Mouse (Mus musculus) megakaryocyte-erythroid progenitor cell, adult 5-6 weeks (primary cell): Measurements from ENCODE around the gene St6galnac5. TPM values are rescaled to one million over a fixed set of nuclear protein-coding genes. Genes with fewer than 3 reads are reported as not detected.
A peak's percentile ranks its signal among the peaks of the same experiment; 100 is the strongest.

Source experiments
- ATAC-seq: replicated peaks from 2 replicates; pipeline ENCODE4 v1.8.0; 2016; ENCODE audit warnings: mild to moderate bottlenecking, inconsistent platforms; ENCODE audit not compliant: severe bottlenecking, poor library complexity, low FRiP score, low TSS enrichment
- total RNA-seq, 2 experiments: library from RNA; stranded (forward) in 1 of 2; stranded (reverse) in 1 of 2; fragments of 200-1000, 215-1000 nt in 1 of 2; fragments of >200 nt in 1 of 2; fragmentation: Nextera tagmentation in 1 of 2; gene quantifications; 2 replicates each; pipeline ENCODE4 v1.2.3; 2014 to 2017

St6galnac5 gene
- total RNA-seq, 2 experiments from 2014 or later = not detected

DNA sequence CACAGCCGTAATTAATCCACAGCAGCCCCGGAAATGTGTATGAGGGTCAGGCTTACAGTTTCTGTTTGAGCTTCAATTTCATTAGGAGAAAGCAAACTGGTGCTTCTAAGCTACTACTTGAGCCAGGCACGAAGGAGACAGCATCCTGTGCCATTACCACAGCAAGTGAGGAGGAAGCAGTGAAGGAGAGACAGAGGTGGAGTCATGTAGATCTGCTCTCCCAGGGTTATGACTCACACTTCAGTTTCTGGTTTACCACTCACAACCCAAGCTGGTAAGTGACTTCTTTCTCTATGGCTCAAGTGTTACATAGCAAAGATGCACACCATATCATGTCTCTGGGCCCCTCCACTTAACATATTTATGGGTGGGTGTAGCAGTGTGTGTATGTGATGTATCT is 61.7 kb downstream of the St6galnac5 start:
- ATAC-seq = no peak

DNA sequence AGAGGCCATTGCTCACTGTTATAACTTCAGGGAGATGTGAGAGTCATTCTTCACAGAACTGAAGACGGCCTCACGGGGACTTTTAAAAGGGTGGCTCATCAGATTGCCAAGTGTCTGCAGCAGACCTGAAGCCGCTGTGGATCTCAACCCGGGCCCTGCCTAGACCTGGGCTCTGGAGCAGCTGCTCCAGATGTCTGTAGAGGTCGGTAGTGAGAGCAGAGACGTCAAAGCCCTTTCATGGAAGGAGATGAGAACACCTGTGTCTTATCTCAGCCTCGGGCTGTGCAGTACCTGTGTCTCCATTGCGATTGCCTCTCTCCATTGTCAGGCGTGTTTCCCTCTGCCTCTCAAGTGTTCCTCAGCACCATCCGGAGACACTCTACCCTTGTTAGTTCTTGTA is 62.9 kb downstream of the St6galnac5 start:
- no peak for ATAC-seq

DNA sequence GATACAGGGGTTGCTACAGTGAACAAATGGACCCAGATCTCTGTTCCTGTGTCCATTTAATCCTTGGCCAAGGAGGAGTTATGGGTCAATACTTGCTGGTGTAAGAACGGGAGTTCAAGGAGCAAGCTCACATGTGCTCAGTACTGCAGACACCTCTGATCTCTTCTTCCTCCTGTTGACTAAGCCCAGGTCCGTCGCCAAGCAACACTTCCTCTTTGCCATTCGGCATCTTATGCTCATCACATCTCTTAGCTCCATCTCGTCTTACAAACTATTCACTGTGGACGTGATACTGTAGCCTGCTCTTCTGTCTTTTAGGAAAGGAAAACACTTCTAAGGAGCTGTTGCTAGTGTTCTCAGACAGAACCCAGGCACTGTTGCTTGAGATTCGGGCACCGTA is 64.5 kb downstream of the St6galnac5 start:
- no peak for ATAC-seq

DNA sequence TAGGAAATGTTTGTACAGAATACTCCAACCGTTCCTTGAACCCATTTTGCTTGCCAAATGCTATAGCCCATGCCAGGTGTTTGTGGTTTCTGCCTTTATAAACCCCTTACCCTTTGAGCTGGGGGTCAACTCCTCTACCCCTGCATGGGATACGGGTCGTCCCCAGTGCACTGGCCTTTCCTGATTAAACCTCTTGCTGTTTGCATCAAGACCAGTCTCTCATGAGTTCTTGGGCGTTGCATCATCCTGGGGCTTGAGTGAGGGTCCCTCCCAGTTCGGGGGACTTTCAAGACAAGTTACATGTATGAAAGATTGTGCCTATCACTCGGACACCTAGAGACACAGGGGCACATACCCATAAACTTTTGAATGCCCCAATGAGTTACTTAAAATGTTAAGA is 67.7 kb downstream of the St6galnac5 start:
- ATAC-seq = no peak

DNA sequence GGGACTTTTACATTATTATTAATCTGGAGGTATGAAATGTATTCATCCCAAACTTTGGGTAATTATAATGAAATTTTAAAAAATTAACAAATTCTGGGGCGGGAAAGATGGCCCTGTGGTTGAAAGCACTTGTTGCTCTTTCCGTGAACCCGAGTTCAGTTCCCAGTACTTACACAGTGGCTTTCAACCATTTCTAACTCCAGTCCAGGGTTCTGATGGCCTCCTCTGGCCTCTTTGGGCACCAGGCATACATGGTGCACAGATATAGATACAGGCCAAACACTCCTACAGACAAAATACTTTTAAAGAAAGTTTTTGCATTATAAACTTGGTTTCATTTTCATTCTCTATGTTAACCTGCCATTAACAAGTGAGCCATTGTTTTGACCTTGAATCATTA is 68.4 kb downstream of the St6galnac5 start:
- no peak for ATAC-seq

DNA sequence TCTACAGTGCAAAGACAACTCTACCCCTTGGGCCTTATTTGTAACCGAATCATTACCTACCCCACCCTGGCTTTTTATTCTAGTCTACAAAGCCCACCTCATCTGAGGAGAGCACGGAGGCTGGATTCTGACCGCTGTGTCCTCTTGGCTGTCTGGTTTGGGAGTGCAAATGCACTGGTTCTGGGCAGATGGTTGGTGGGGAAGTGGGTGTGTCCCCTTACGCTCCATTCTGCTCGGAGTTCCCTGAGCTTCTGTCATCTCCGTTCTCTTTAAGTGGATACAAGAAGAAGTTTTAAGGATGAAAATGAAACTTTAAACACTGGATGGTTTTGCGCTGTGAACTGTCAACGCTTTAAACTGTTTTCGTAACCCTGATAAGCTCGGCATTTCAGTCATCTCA is 68.9 kb downstream of the St6galnac5 start:
- no peak for ATAC-seq

DNA sequence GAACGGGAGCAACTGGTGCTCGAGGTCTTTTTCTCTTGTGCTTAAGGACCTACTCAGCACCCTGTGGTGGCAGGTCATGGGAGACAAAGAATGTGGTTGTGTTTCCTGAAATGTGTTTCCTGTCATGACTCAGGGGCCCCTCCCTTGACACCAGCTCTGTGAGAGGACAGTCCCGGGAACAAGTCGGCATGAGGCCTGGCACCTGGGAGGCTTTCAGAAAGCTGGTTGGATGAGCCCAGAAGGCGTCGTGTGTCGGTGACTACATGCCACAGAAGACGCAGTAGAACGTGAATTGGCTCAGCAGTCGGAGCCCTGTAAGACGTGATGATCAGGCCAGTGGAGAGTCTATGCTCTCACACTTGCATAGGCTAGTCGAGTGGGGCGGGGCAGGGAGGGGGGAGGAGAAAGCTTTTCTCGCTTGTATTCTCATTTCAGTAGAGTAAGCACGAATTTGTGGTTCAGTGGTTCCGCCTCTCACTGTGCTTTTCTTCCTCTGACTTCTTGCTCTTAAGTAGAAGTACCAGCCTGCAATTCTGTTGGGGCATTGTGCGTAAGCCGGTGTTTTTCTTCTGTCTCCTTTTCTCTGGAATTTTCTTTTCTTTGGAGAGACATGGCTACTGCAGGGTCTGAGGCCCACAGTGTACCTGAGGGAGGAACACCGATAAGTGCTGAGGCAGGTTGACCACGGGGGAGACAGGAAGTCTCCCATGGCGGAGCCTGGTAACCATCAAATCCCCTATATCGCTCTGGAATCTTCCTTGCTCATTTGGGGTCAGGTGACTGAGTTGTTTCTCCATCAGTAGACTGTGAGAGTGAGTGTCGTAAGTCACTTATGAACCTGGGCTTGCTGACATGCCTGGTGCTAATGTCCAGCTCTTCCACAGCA is 69.6 kb downstream of the St6galnac5 start:
- peak; percentile 86 for ATAC-seq

DNA sequence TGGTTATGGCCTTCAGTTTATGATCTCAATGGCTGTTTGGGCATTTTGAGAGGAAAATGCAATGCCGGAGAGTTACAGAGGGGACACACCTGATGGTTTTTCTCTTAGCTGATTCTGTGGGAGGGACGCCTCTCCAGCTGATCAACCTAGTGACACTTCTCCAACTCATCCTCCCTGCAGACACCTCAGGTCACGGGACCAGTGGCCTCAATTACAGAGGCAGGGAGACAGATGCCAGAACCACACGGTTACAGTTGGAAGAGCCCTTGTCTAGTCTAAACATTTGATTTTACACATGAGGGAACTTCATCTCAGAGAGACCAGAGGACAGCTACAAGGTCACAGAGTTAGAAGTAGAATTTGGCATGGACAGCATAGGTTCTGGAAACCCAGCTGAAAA is 70.5 kb downstream of the St6galnac5 start:
- ATAC-seq = no peak

DNA sequence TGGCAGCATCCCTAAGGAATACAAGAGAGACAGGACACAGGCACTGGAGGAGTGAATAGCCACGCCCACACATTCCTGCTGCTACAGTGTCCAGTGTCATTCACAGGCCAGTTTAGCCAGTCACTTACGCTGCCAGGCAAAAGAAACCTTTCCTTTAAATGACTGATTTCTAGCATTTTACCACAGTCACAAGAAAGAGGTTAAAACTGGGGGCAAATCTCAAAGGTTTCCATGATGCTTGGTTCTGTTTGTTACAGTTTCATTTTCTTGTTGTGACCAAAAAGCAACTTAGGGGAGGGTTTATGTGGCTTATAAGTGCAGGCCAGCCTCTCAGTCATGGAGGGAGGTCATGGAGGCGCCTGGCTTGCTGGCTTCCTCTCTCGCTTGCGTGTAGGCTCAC is 74.4 kb downstream of the St6galnac5 start:
- ATAC-seq = no peak

DNA sequence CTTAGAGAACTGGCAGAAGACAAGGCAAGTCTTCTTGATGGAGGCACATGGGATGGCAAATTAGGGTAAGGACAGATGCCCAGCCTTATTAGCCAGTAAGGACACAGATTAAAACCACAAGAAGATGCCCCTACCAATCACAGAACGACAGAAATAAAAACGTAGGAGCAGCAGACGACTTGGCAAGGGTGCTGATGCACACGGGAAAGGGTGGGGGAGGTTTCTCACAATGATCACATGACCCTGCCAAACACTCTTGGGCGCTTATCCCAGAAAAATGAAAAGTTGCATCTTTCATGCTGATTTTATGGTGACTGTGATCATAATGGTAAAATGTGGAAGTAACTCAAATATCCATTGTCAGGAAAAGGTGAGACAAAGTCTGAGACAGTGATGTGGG is 75.0 kb downstream of the St6galnac5 start:
- ATAC-seq = no peak

DNA sequence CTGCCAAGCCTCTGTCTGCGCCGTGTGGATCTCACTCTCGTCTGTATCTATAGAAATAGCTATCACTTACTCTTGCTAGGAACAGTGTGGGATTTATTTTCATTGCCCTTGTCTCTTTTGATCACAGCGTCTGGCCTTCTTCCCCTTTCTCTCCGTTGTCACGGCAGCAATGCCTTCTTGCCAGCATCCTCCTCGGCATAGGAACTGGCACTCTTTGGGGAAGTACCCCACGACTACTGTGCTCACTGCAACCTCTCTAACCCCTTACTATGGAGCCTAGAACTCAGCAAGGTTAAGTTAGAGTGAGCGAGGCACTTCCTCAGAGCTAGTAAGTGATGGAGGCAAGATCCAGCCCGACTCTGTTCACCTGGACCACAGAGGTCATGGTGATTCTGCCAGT is 76.2 kb downstream of the St6galnac5 start:
- ATAC-seq = no peak

DNA sequence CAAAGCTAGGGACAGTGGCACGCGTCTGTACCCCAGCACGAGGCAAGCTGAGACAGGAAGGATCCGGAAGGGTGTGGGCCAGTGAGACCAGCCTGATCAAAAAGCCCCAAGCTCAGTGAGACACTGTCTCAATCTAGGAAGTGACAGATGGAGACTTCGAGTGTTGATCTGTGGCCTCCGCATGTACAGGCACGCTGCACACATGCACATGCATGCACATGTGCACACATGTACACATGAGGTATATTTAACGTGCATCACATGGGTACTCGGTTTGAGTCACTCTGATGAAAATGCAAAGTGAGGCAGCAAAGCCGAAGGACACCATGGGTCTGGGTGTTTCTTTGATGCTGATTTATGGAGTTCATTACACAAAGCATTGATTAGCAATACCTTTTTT is 77.0 kb downstream of the St6galnac5 start:
- ATAC-seq = no peak

DNA sequence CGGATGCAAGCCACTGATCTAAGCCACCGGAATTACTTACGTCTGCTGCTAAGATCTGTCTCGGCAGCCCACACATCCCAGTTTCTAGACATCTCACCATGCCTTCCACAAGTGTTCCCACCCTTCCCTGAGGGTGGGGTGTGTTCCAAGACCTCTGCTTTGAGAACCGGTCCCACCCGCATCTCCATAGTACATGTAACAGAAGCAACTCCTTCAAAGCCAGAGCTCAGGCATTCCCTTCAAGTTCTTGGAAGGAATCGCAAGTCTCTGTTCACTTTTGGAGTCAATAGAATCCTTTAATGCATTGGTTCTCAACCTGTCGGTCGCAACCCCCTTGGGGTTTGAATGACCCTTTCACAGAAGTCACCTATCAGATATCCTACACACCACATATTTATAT is 83.1 kb downstream of the St6galnac5 start:
- ATAC-seq = no peak

DNA sequence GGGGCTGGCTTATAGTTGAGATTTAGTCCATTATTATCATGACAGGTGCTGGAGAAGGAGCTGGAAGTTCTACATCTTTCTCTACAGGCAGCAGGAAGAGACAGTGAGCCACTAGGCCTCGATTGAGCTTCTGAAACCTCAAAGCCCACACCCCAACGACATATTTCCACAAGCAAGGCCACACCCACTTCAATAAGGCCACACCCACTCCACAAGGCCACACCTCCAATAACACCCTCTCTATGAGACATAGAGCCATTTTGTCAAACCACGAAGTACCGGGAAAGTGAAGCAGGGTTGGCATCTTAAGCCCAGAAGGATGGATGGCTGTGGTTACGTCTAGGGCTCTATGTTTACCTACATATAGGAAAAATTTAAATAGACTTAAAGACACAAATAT is 84.8 kb downstream of the St6galnac5 start:
- ATAC-seq = no peak

DNA sequence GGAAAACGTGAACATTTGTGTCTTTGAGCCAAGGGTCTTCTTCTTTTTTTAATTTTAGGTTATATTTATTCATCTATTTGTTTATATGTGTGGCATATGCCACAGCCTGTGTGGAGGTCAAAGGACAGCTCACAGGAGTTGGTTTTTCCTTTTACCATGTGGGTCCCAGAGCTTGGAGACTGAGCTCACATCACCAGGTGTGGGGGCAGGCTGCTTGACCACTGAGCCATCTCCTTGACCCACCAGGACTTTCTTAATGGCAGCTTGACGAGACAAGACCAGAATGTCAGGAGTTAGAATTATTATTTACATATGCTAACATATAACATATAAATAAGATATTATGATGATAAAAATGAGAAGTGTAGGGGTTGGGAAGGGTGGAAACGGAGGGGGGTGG is 85.9 kb downstream of the St6galnac5 start:
- no peak for ATAC-seq

DNA sequence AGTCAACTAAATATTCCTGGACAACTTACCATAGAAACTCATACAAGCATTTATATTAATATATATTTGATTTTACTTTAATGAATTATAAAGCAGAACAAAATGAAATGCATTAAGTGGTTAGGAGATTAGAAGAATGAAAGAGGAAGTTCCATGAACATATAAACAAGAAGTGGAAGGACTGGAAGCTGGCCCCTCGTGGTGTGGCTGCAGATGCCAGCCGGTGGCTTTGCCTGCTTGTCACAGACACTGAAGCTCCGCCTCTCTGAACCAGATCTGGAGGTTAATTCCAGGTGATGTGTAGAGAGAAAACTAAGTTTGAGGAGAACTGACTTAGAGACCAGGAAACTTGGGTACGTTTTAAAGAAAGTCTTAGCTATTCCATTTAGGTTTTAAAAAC is 87.1 kb downstream of the St6galnac5 start:
- ATAC-seq = no peak

DNA sequence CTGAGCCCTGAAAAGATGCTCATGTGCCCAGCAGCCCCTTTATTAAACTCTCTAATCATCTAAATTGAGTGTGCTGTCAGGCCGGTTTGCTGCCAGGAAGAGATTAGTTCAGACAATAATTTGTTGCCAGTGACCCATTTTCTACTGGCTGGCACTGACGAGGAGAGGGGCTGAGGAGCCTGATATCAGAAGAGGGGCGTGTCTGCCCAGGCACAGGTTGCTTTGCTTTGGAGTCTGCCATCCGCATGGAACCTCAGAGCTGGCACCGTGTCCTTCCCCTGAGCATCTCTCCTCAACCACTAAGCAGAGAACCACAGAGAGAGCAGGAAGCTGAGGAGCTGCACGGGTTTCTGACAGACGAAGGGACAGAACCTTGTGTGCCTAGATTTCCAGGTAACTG is 93.9 kb downstream of the St6galnac5 start:
- peak; percentile 84 for ATAC-seq

DNA sequence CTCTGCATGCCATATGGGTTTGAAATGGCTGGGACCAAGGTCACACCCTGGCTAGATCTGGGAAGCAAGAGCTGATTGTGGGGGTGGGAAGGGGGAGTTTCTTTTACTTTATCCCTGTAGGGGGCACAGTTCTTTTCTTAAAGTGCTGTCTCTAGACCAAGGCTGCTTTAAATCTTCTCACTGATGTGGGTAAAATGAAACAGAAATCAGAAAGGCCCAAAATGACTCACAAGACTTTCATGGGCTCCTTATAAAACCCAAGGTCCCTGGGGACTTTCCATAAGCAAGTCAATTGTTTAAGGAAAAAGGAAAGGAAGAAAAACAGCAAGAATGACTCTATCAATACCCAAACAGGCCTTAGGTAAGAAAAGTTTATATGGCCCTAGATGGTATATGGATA is 95.3 kb downstream of the St6galnac5 start:
- no peak for ATAC-seq

DNA sequence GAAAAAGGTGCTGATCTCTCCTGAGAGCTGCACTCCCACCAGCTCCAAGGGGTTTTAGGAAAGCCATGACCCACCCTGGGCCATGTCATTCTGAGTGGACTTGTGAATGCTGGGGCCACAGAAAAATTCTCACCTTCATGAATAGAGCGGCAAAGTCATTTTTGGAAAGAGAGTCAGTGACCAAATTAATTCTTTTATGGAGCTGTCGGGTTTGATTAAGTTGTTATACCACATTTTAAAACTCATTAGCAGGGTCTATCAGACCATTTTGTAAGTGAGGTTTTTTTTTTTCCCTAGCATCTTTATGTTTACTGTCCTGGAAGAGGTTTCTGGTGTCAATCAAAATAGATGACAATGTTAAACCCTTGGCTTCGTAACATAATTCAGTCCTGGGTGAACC is 98.5 kb downstream of the St6galnac5 start:
- ATAC-seq = no peak

DNA sequence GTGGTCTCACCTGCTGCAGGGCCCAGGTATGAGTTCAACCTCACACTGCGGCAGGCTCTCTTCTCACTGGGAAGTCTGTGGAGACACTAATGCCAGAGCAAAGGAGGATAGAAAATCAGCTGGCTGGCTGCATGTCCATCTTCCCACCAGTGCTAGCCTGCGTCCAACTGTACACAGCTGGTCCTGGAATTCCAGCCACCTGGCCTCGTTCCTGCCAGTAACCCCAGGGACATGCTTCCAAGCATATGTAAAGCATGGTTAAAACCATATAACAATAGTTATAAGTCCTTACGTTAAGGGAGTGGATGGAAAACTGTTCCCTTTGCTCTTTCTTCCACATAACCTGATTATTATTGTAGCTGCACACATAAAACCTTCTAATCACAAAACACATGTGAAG is 100.3 kb downstream of the St6galnac5 start:
- ATAC-seq = no peak

DNA sequence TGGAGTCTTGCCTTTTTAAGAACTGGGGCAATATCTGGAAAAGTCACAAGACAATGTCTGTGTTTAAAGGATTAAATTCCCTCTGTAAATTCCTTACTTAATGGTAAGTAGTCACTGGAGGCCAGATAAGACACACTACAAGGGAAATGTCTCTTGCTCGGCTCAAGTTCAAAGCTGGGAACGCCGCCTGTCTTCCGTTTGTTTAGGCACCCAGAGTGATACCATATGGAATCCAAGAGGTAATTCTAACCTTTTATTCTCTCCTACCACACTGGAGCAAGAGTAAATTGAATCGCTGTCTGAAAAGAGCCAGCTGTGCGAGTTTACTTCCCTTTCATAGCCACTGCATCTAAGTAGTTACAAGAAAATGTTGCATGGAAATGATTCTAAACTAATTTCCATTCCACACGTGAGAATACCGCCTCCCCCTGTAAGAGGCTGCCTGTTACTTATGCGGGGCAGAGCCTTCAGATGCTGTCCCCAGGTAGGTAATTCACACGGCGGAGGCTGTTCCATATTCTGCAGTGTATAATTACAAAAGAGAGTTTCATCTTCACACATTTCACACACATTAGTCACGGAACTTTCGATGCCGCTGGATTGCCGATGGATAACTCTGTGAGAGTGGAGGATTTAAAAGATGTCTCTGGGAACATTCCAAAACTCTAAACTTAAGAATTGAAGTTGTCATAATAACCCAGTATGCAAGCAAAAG is 101.8 kb downstream of the St6galnac5 start:
- ATAC-seq = no peak
